Mouse (Mus musculus) spleen, postnatal 10 days (tissue): ENCODE data around the gene Ddah1.

ENCODE experiments used
- DNase-seq, 2 experiments: peaks; one replicate each; pipeline ENCODE4 v3.0.0; 2021 to 2022; ENCODE audit warnings: low spot score in 2 of 2

Gene Ddah1

DNA sequence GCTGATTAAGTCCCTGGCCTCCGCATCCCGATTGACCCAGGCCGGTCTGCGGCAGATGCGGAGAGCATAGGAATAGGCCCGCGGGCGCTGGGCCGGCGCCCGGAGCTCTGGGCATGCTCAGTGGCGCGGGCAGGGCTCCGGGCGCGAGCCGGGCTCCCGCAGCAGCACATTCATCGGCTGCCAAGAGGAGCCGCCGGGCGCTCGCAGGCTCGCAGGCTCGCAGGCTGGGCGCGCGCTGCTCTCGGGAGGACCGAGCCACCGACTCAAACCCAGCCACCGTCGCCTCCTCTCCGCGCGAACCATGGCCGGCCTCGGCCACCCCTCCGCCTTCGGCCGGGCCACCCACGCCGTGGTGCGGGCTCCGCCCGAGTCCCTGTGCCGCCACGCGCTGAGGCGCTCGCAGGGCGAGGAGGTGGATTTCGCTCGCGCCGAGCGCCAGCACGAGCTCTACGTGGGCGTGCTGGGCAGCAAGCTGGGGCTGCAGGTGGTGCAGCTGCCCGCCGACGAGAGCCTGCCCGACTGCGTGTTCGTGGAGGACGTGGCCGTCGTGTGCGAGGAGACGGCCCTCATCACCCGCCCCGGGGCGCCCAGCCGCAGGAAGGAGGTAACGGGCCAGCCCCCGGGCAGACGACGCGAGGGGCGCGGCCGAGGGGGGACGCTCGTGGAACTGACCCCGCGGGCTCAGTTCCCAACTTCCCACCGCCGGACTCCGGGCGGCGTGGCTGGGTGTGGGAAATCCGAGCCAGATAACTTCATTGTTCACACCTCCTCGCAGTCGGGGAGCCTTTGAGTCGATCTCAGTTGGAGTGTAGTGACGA is at the start of gene Ddah1:
Ddah1 (plus strand) TSS at position 115 of the 818 bp plus-strand sequence.
- peak; percentile 6 to 15 for DNase-seq

DNA sequence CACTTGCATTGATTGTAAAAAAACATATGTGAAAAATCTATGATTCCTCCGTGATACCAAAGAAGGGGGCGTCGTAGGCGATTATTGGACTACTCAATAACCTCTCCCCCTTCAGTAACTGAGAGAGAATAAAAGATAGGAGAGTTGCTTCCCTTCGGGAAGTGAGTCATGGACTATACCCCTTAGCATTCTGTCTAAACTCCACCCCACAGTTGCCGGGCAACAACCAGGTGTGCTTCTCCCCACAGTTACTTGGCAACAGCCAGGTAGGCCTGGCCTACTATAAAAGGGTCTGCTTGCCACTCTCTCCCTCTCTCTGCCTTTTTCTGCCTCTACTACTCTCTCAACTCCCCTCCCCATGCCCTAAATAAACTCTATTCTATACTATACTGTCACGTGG is 42.6 kb upstream of the Ddah1 start:
- no peak for DNase-seq

DNA sequence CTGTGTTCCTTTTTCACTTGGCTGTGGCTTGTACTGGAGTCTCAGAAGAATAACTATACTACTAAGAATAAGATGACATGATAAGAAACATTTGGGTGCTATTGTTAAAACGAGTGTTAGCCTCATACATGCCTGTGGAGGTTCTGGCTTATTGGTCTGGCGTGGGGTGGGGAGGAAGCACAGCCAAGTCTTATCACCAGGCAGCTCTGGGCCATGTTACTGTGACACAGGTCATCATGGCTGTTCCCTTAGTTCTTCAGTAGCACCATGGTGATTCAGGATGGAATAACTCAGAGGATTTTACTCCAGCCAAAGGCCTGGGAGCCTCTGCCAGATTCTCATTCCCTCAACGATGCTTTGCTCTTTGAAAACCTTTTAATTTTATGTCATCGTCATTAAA is 38.8 kb upstream of the Ddah1 start:
- no peak for DNase-seq

DNA sequence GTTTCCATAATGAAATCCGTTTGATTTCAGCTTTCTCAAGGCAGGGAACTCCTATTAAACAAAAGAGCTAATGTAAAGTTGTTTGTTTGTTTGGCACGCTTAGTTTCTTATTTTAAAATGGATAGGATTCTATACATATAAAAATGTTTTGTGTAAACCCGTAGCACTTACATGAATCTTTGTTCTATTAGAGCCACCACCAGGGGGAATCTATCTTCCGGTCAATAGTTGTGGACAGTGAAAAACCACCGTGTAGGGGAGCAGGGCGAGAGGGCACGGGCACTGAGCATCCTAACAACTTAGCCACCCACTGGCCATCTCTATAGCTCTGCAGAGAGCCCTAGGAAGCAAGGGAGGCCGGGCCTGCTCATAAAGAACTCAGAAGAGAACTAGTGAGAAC is 33.4 kb upstream of the Ddah1 start:
- DNase-seq = no peak

DNA sequence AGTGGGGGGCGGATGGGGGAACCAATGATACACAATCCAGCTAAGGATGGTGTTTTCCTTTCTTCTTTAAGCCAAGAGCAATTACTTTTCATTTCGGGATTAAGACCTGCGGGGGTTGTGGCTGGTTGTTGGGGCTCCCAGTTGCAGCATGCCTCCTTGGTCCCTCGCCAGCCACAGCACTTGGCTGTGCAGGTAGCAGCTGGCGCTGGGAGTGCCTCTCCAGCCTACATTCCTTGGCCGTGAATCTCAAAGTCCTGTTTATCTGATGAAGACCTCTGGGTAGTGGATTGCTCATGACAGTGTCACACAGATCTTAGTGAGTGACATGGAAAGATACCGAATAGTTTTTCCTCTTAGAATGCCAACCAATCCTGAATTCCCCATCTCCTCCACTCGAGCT is 30.1 kb upstream of the Ddah1 start:
- no peak for DNase-seq

DNA sequence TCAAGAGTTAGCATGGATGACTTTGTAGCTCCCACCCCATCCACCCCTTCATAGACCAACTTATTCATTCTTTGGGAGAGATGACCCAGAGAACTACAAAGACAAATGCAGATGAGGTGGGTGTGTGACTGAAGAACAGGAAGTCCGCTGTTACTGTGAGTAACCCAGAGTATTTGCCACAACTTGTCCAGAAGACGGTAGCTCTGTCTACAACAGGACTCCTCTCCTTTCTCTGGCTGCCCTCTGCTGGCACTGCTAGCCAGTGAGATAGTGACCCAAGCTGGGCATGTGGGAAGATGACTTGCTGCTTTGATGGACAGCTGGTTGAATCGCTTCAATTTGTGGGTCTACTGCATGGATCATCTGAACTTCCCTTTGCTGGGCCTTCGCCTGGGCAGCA is 28.9 kb upstream of the Ddah1 start:
- no peak for DNase-seq

DNA sequence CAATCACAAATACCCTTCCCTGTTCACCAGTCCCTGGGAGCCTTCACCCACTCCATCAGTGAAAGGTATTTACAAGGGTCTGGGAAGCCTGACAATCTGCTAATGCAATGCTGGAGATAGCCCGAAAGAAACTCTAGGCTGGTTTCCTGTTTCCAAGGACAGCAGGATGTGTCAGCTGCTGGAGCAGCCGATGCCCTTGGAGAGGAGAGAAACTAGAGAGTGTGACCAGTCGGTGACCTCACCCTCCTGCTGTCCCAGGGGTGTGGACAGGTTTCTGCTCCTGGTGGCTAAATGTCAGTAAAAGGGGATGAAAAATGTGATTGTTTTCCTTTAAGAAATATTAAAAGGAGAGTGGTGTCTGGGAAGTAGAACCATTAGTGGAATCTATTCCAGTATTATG is 28.4 kb upstream of the Ddah1 start:
- no peak for DNase-seq

DNA sequence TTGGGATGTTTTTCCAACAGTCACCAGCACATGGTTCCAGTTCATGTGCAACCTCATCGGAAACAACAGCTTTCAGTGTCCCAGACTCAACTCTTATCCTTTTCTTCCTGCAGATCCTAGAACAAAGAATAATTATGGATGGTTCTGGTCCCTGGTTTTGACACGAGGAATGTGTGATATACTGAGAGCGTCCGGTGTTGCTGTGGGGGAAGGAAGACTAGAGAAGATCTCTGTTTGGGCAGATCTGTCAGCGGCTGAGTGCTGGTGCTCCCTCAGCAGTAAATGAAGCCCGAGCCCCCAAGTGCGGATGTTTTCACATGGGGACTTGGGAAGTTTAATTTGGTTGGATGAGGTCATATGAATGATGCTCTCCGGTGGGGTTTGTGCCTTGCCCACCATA is 23.6 kb upstream of the Ddah1 start:
- DNase-seq = no peak

DNA sequence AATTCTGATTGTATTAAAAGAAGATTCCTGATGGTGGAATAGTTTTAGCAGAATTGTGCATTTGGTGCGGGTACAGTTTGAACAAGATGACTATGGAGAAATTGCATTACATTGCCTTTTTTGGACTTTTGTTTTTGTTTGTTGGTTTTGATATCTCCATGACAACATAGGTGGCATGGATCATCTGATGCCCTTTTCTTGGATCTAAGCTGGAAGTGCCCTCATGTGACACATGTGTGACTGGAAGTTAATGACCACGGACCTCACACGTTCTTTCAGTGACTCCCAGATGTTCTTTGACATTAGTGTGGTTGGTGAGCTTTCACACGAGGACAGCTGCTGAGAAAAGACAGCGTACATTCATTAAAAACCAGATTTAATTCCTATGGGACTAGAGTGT is 21.9 kb upstream of the Ddah1 start:
- no peak for DNase-seq

DNA sequence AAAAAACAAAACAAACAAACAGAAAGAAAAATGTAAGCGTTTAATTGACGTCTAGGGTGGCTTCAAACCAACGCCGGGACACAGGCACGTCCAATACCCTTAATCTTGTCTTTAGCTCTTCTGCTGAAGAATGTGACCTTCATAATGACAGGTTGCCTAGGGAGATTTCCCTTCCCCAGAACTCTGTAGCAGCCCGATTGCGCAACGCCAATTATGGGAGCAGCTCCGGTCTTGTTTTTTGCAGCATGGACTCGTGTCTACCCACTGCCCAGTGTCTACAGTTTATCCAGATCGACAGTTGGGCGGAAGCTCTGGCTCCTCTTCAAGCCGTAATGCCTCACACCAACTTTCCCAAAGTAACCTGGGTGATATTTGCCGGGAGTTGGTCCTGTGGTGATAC is 19.8 kb upstream of the Ddah1 start:
- DNase-seq = no peak

DNA sequence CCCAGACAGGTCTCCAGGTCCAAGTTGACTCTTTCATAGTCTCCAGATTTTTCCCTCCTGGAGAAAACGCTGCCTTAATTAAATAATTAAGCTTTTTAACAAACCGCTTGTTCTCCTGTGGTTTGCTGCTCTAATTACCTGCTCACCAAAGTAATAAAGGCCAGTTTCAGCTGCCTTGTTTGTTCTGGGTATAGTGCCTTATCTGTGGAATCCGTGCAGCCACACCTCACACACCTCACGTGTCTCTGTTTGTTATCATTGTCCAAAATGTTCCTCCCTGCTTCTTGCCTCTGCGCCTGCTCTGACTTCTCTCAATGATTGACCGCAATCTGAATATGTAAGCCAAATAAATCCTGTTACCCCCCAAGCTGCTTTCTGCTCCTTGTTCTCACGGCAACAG is 18.6 kb upstream of the Ddah1 start:
- DNase-seq = no peak

DNA sequence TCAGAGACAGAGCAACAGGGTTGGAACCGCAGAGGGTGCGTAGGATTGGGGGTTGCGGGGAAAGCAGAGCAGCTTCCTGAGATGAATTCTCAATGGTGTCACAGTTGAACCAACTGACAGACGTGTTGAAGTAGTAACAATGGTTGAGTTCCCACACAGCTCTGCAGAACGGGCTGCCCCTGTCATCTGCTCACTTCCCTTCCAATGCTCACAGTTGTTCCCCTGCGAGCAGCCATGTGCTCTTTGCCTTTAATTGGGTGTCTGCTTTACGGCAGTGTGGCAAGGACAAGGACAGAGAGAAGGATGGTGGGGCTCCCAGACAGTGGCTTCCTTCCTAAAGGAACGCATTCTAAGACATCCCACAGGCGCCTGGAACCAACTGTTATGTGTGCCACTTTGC is 15.4 kb upstream of the Ddah1 start:
- DNase-seq = no peak

DNA sequence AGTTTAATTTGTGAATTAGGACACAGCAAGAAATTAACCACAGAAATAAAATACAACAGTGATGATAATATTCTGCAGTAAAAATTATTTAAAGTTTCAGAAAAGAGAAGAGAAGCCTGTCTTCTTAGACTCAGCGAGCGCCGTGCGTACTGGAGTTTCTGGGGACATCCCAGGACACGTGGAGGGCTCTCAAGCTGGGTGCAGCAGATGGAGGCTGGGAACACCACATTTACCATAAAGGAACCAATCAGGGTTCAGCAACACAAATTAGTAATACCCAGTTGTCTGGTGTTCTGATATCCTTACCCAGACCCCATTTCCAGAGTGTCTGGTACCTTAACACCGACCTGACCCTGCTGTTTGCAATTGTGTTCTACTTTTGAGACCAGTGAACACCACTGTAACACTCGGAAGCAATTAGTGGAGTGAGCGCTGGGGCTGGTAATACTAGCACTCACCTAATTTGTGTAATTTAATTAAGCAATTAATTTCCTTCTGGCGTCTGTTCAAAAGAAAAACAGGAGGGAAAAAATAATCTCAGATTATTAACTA is 14.9 kb upstream of the Ddah1 start:
- DNase-seq = no peak

DNA sequence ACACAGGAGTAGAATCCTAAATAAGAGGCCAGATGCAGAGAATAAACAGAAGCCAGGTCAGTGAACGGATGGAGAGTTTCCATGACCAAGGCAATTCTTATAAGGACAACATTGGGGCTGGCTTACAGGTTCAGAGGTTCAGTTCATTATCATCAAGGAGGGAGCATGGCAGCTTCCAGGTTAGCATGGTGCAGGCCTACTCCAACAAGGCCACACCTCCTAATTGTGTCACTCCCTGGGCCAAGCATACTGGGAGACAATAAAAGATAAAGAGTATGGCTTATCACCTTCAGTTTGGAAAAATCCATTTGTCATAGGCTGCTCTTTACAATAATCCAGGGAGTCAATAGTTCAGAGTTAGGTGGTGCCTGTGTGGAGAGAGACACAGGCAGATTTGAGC is 9.8 kb upstream of the Ddah1 start:
- DNase-seq = no peak

DNA sequence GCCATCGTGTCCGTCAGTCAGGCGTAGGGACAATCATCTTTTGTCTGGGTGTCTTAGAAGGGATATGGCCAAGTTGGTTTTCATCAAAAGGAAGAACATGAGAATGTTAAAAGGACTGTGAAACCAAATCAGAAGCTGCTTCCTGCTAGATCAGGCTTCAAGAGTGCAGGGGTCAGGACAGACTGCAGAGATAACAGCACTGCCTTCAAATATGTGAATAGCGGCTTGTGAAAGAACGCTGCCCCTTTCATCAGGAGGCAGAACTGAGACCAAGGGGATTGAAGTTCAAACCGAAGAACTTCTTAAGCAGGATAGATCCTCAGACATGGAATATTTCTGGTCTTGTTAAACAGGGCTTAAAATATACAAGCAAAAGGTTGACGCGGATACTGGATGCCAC is 2.0 kb upstream of the Ddah1 start:
- DNase-seq = no peak

DNA sequence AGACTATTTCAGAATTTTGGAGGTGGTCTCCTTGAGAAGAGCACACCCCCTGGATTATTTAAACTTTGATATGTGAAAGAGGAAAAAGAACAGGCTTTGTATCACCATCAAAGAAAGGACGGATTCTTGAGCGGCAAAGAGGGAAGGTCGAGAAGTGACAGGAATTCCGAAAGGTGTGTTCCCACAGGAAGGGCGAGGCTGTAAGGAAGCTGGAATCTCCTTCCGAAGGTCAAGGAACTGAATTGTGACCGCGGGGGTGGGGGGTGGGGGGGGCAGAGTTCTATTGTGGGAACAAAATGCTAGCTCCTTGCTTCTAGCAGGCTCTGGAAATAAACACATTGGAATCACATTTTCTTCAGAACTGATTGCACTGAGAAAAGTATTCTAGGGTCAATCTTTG is 1.3 kb upstream of the Ddah1 start:
- no peak for DNase-seq

DNA sequence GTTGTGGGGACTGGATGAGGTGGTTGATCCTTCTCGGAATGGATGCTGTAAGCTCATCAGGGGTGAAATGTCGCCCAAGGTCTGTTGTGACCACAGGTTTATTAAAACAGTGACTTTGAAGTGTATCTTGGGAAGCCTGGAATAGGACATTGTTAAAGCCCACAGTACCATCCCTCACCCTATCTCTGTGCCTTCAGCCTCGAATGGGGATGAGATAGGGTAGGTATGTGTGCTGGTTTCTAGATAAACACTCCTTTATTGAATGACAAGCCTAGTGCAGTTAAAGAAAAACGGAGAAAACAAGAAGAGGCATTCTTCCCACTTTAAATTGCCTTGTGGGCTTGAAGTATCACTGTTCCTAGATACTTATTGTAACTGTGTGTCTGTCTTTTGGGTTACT is 631 bp upstream of the Ddah1 start:
- no peak for DNase-seq

DNA sequence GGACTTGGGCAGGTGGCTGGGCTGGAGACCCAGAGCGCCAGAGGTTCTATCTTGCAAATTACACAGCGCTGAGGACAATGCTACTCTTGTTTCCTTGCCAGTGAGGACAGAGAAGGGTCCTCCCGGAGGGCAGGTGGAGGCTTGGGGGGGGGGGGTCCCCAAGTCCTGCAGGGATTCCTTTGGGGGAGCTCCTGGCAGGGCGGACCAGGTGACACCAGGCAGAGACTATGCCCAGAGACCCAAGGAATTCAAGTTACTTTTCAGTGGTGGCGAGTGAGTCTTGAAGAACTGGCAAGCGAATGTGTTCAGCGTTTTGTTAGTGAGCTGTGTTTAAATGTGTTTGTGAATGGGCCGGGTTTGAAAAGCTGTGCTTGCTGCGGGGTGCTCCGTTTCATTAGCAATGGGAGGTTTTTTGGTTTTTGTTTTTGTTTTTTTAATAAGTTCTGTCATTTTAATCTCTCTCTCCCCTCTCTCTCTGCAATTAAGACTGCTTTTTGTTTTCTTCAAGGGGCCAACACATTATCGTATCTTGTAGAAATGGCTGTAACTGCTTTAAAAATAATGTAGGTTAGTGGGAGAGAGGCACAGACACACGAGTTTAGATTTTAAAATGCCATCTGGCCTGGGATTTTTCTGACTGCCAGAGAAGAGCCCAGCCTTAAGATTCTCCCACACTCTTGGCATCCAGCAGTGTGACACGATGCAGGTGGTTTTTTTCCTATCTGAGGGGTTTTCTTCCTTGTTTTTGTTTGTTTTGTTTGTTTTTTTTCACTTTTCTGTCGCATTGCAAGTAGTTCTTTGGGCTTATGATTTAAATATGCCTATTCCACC is 1.1 kb downstream of the Ddah1 start:
- DNase-seq = no peak

DNA sequence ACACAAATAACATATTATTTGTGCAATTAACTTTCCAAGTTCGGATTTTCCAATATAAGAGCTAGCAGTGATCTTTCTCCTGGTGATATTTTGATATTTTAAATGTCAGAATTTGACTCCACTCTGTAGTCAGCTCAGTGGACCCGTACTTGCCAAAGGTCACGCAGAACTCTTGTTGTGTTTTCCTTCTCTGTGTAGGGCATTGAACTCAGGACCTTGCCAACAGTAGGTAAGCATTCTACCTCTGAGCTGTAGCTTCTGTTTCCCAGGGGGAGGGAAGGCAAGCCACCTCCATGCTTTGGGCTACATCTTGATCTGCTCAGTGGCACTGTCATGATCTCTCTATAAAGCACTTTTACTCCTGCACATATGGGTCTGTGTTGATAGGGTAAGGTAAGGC is 2.1 kb downstream of the Ddah1 start:
- no peak for DNase-seq

DNA sequence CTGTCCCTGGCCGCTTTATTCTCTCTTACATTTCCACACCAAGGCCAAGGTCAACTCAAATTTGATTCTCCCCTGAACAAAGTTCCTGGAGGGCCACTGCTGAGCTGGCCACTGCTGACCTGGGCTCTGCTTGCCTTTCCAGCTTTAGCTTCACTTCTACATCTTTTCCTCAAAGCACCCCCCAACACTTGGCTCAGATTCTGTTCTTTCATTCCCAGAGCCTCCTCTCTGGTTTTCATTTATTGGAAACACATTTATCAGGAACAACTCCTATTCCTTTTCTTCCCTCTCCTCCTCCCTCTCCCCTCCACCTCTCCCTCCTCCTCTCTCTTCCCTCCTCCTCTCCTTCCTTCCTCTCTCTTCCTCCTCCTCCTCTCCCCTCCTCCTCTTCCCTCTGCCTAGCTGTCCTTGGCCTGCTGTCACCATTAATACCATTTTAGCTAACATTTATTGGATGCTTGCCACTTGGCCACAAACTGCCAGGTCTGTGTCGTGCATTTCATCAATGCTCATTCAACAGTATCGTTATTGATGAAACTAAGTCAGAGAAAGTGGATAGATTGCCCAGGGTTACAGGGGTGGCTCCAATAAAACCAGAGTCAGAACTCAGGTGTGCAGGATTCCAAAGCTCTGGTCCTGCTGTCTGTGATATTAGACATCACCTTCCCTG is 3.2 kb downstream of the Ddah1 start:
- DNase-seq = no peak

DNA sequence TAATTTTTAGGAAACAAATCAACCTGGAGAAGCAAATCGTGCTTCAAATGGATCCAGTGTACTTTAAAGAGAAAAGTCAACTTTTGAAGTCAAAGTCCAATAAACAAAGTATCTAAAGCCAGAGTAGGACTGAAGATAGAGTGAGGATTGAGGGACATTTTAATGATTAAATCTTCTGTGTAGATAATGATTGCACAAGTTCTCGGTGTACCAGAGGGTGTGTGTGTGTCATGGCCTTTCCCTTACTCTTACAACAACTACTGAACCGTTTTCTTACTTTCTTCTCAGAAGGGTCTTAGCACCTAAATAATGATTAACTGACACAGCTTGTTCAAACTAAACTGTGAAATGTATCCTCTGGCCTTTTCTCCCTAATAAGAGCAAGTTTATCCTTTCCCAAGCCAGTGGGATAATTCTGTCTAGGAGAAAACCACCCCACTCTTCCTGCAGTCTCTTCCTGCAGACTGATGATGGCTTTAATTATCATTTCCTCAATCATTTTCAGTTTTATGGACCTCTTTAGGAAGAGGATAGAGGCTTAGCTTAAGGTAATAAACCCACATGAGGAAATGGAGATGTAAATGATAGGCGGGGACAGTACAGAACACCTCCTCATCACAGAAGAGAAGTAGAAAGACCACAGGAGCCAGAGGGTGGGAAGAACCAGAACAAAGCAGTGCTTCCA is 4.6 kb downstream of the Ddah1 start:
- DNase-seq = no peak

DNA sequence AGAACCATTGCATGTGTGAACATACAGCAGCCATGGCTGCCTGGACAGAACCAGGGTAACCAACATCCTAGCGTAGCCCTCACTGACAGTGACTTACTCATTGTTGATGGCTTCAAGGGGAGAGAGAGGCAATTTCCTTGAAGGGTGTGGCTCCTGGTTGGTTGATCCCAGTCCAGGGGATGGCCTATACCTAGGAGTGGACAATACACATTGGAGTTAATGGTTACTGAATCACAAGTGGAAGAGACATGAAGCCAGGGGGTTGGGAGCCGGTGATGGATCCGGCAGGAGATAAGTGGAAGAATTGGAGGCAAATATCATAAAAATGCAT is 5.1 kb downstream of the Ddah1 start:
- no peak for DNase-seq
